Mouse (Mus musculus) C2C12 (cell line): ENCODE measurements around the gene Dok5.

Experiments
- CTCF ChIP-seq: IDR thresholded peaks from one replicate; pipeline ENCODE4 v1.5.1; 2011; ENCODE audit not compliant: control insufficient read depth, insufficient read depth, insufficient read length
- MAX ChIP-seq: IDR thresholded peaks from one replicate; pipeline ENCODE4 v1.6.1; 2011; ENCODE audit warnings: mild to moderate bottlenecking, control low read depth
- MYOG ChIP-seq: IDR thresholded peaks from one replicate; pipeline ENCODE4 v1.6.1; 2011; ENCODE audit not compliant: control insufficient read depth, insufficient read length; ENCODE audit errors: extremely low read depth

DNA sequence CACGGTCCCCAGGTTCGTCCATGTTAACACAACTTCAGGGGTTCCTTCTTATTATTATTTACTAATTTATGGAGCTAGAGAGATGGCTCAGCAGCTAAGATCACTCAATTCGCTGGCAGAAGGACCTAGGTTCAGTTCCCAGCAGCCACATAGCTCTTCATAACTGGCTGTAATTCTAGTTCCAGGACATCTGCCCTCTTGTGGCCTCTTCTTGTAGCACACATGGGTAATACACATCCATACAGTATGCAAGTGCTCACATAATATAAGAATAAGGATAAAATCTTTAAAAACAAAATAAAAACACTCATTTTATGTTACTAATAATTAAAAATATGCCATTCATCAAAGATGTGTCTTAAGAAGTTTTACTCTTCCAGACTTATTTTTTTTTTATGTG lies 23.9 kb upstream of the Dok5 start:
- TF ChIP-seq CTCF (no peak), MYOG (no peak), MAX (no peak)
